Mouse (Mus musculus): Measurements from ENCODE around the gene Hspa12a. TPM values are rescaled to one million over a fixed set of nuclear protein-coding genes. Genes with fewer than 3 reads are reported as not detected.

The Hspa12a gene
- total RNA-seq, 2 experiments from 2014 or later: 195 to 201 TPM

GRCm38 (mm10) chr19:58762848-58763541, 180.5 kb downstream of the Hspa12a start:
- peak; percentile 58 to 62 for DNase-seq (ENCODE audit: low spot score in 2 of 2)

DNA sequence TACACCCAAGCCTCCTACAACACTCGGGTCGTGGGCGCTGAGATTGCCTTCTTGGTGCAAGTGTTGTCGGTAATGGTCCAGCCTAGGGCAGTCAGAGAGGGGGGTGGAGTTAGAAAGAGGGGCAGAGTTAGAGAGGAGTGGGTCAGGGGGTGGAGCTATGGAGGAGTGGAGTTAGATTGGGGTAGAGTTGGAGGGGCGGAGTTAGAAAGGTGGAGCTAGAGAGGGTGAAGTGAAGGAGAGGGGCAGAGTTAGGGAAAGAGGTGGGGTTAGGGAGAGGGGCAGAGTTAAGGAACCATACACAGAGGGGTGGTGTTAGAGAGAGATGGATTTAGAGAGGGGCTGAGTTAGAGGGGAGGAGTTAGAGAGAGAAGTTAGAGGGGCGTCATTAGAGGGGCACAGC, 181.1 kb downstream of the Hspa12a start:
- DNase-seq (ENCODE audit: low spot score in 2 of 2): no peak

- DNase-seq (ENCODE audit: low spot score in 2 of 2): no peak
Observed at GRCm38 (mm10) chr19:58759423-58759822, 184.0 kb downstream of the Hspa12a start, which contains the start of gene Pnliprp2. TSS of gene Pnliprp2 (plus strand) at chr19:58759719.

- DNase-seq (ENCODE audit: low spot score in 2 of 2): no peak
Observed at GRCm38 (mm10) chr19:58758871-58759270, 184.6 kb downstream of the Hspa12a start.

- no peak for DNase-seq (ENCODE audit: low spot score in 2 of 2)
Observed at GRCm38 (mm10) chr19:58751504-58751903, 191.9 kb downstream of the Hspa12a start.

DNA sequence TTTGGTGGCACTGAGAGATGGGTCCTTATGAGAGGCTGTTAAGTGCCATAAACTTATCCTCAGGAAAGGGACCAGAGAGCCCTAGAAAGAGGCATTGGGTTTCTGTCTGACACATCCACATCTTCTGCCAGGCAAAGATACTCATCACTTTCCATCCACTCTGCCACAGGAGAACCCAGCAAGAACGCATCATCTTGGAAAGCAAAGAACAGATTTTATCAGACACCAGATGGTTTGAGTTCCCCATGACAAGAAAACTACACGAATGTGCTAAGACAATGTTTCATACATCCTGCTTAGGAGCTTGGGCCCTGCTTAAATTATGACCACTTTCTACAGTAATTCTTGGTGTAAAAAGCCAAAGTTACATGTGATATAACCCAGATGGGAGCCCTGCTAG, 192.6 kb downstream of the Hspa12a start:
- no peak for DNase-seq (ENCODE audit: low spot score in 2 of 2)

DNA sequence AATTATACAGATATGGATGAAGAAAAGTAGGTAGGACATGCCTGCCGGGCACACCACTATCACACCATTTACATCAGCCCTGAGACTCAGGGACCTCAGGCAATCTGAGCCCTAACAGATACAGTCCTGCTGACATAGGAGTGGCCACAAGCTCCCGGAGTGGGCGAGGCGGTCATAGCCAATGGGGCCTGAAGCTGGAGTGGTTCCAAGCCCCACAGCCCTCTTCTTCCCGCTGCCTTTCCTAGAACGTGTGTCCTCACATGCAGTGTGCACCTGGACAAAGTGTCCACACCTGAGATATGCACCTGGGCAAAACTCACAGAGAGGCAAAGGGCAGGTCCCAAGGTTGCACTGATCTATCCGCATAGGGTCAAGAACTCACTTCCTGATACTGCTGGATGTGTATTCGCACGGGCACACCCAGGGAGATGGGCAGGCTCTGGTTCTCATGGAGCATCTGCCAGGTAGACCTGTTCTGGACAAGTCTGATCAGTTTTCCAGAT, 195.9 kb downstream of the Hspa12a start:
- no peak for DNase-seq (ENCODE audit: low spot score in 2 of 2)

Small RNA genes within 50 kb of the gene (microRNA-seq; reads per million reads assigned to microRNA genes)
- 39.0 to 54.3 reads per million in 2 experiments for gene Mir3086

Other genes starting within 250 kb of the Hspa12a start
- not detected for gene Pnliprp1, start 214.8 kb downstream of the Hspa12a start, total RNA-seq (2021)
- not detected for gene Pnliprp2, start 183.9 kb downstream of the Hspa12a start, total RNA-seq (2021)
- gene 1700019N19Rik, start 149.2 kb downstream of the Hspa12a start, total RNA-seq (2021): under 1 TPM in 1 of 2 experiments, not detected in 1; 0.84 TPM
- 1 to 10 TPM; 1.6 to 2.3 TPM for gene Eno4, start 229 bp downstream of the Hspa12a start, total RNA-seq (2021)
- gene Shtn1, start 132.4 kb upstream of the Hspa12a start, total RNA-seq (2021): 10 to 100 TPM; 18.7 to 19.7 TPM
- 1 to 10 TPM; 2.0 to 2.4 TPM for gene Vax1, start 226.4 kb upstream of the Hspa12a start, total RNA-seq (2021)